Mouse (Mus musculus): ENCODE measurements at regions not wholly inside any gene's neighbourhood (a gene's known extent, or its start where the extent isn't known, plus 50 kb on each side); places are given as distances from the start of the nearest gene placed in this dataset.

DNA sequence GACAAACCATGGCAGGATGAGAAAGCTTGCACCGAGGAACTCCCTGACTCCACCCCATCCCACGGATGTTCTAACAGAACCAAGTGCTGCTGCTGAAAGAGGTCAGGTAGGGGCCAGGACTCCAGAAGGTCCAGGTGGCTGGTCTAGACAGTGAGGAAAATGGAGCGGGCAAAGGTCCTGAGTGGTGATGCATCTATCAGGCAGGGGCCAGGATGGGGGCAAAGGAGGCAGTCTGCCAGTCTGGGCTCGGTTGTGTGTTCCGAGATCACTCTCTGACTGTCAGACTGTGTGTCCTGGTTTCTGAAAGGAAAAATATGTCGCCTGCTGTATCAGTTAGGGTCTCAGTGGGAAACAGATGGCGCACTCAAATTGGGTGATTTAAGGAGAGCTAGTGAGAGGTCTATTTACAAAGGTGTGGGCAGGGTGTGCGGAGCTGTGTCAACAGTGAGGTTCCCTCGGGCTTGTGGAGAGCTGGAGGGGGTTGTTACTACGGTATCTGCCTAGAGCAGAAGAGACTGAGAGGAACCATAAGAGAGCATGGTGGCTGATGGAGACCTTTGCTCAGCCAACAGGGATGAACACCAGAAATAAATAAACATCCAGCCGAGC, 168.3 kb upstream of the Csf3r start:
- Histone ChIP-seq H3K9ac (ENCODE audit: low read length) (no peak overlapping the region), H3K27me3 (ENCODE audit: control insufficient read depth, insufficient read depth, low read length) (no peaks in the 10 kb centered on the region), H3K4me1 (ENCODE audit: control insufficient read depth, insufficient read depth, low read length) (peaks cover 5% of the 10 kb centered on the region), H3K4me3 (ENCODE audit: low read depth, low read length) (no peak overlapping the region), H3K27ac (ENCODE audit: low read depth, low read length) (no peak overlapping the region), H3K9me3 (ENCODE audit: control insufficient read depth, low read length) (no peaks in the 10 kb centered on the region), H3K36me3 (ENCODE audit: control insufficient read depth, insufficient read depth, low read length) (no peaks in the 10 kb centered on the region), H3K4me2 (ENCODE audit: low read depth) (no peak overlapping the region)
- WGBS, result 34% methylated on average over 11 of the region's 11 CpGs
- DNase-seq (ENCODE audit: low spot score) (no peak), ATAC-seq (ENCODE audit: insufficient read depth, low FRiP score, low TSS enrichment) (no peak)

DNA sequence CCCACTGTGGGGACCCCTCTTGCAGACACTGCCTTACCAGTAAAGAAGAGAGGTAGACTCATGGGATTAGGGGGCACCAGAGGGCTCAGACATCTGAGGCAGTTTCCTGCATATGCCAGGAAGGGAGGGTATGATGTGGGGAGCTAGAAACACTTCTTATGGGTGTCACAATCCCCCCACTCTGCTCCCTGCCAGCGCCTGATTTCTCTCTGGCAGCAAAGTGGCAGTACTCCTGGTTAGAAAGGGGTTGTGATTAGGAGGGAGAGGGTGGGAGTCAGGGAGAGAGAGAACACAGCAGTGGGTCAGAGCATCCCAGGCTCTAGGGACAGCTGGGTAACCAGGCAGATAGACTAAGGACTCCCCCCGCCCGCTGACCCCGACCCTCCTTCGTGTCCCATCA, 167.6 kb upstream of the Csf3r start:
- H3K4me2 ChIP-seq (ENCODE audit: low read depth), result no peak overlapping the region
- no peak for ATAC-seq (ENCODE audit: insufficient read depth, low FRiP score, low TSS enrichment)

DNA sequence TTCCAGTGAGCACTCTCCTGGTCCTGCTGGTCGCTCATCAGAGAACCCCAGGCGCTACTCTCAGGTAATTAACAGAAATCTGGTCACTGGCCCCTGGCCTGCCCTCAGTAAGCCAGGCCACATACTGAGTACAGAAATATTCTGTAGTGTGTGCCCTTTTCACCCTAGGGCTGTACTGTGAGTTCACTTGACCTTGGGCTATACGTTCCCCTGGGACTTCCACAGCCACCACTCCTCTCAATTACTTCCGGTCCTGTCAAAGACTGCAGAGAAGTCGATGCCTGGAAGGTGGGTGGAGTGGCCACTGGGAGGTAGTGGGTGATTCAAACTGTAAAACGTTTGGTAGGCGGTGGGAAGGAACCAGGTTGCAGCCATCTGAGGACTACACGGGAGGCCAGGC, 159.3 kb upstream of the Csf3r start:
- H3K27me3 ChIP-seq (ENCODE audit: control insufficient read depth, insufficient read depth, low read length), result no peaks in the 10 kb centered on the region
- no peak for DNase-seq (ENCODE audit: low spot score)

More for the DNA sequence above, 167.6 kb upstream of the Csf3r start:
- no peaks in the 10 kb centered on the region for H3K9me3 ChIP-seq (ENCODE audit: control insufficient read depth, low read length)
- no peak overlapping the region for H3K27ac ChIP-seq (ENCODE audit: low read depth, low read length)
- no peak for DNase-seq (ENCODE audit: low spot score)
- H3K27me3 ChIP-seq (ENCODE audit: control insufficient read depth, insufficient read depth, low read length), result no peaks in the 10 kb centered on the region
- WGBS, result 40% methylated on average over 5 of the region's 5 CpGs
- H3K9ac ChIP-seq (ENCODE audit: low read length), result no peak overlapping the region
- no peaks in the 10 kb centered on the region for H3K36me3 ChIP-seq (ENCODE audit: control insufficient read depth, insufficient read depth, low read length)
- no peak overlapping the region for H3K4me3 ChIP-seq (ENCODE audit: low read depth, low read length)
- peaks cover 5% of the 10 kb centered on the region for H3K4me1 ChIP-seq (ENCODE audit: control insufficient read depth, insufficient read depth, low read length)

GRCm38 (mm10) chr4:125865728-125866127, 158.6 kb upstream of the Csf3r start:
- Histone ChIP-seq H3K27ac (ENCODE audit: low read depth, low read length) (no peak overlapping the region), H3K4me3 (ENCODE audit: low read depth, low read length) (no peak overlapping the region), H3K9me3 (ENCODE audit: control insufficient read depth, low read length) (no peaks in the 10 kb centered on the region), H3K27me3 (ENCODE audit: control insufficient read depth, insufficient read depth, low read length) (no peaks in the 10 kb centered on the region), H3K4me2 (ENCODE audit: low read depth) (no peak overlapping the region), H3K4me1 (ENCODE audit: control insufficient read depth, insufficient read depth, low read length) (no peaks in the 10 kb centered on the region), H3K9ac (ENCODE audit: low read length) (no peak overlapping the region), H3K36me3 (ENCODE audit: control insufficient read depth, insufficient read depth, low read length) (no peaks in the 10 kb centered on the region)
- 72% methylated on average over 9 of the region's 9 CpGs for WGBS
- ATAC-seq (ENCODE audit: insufficient read depth, low FRiP score, low TSS enrichment), result no peak
- DNase-seq (ENCODE audit: low spot score), result no peak

More for the DNA sequence above, 159.3 kb upstream of the Csf3r start:
- no peak for ATAC-seq (ENCODE audit: insufficient read depth, low FRiP score, low TSS enrichment)
- no peak overlapping the region for H3K4me3 ChIP-seq (ENCODE audit: low read depth, low read length)
- no peak overlapping the region for H3K4me2 ChIP-seq (ENCODE audit: low read depth)
- no peaks in the 10 kb centered on the region for H3K9me3 ChIP-seq (ENCODE audit: control insufficient read depth, low read length)
- no peaks in the 10 kb centered on the region for H3K36me3 ChIP-seq (ENCODE audit: control insufficient read depth, insufficient read depth, low read length)
- no peak overlapping the region for H3K27ac ChIP-seq (ENCODE audit: low read depth, low read length)
- WGBS, result 26% methylated on average over 8 of the region's 8 CpGs
- H3K4me1 ChIP-seq (ENCODE audit: control insufficient read depth, insufficient read depth, low read length), result no peaks in the 10 kb centered on the region
- no peak overlapping the region for H3K9ac ChIP-seq (ENCODE audit: low read length)

DNA sequence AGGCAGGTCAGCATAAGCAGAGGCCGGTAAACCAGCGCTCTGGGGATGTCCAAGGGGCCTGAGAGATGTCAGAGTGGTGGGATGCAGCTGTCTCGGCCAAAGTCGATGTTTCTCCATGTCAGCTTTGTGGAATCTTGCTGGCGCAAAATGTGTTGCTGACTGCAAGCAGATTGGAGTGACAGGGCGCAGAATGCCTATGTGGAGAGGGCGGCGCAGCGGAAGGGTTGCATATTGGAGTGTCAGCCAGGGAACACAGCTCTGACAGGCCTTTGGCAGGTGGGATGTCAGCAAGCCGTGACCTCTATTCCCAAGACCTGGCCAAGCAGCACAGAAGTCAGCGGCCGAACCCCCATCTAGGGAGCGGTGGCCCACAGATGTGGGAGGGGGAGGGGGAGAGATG, 153.1 kb upstream of the Csf3r start:
- 89% methylated on average over 13 of the region's 13 CpGs for WGBS

GRCm38 (mm10) chr4:125880028-125880427, 144.3 kb upstream of the Csf3r start:
- H3K4me2 ChIP-seq (ENCODE audit: low read depth), result no peak overlapping the region
- H3K9me3 ChIP-seq (ENCODE audit: control insufficient read depth, low read length), result no peaks in the 10 kb centered on the region
- no peaks in the 10 kb centered on the region for H3K4me1 ChIP-seq (ENCODE audit: control insufficient read depth, insufficient read depth, low read length)
- no peak overlapping the region for H3K27ac ChIP-seq (ENCODE audit: low read depth, low read length)
- no peaks in the 10 kb centered on the region for H3K27me3 ChIP-seq (ENCODE audit: control insufficient read depth, insufficient read depth, low read length)
- 71% methylated on average over 6 of the region's 6 CpGs for WGBS
- no peaks in the 10 kb centered on the region for H3K36me3 ChIP-seq (ENCODE audit: control insufficient read depth, insufficient read depth, low read length)
- ATAC-seq (ENCODE audit: insufficient read depth, low FRiP score, low TSS enrichment), result no peak
- no peak overlapping the region for H3K4me3 ChIP-seq (ENCODE audit: low read depth, low read length)
- DNase-seq (ENCODE audit: low spot score), result no peak
- H3K9ac ChIP-seq (ENCODE audit: low read length), result no peak overlapping the region

More for the DNA sequence above, 153.1 kb upstream of the Csf3r start:
- no peaks in the 10 kb centered on the region for H3K9me3 ChIP-seq (ENCODE audit: control insufficient read depth, low read length)
- no peaks in the 10 kb centered on the region for H3K27me3 ChIP-seq (ENCODE audit: control insufficient read depth, insufficient read depth, low read length)
- H3K36me3 ChIP-seq (ENCODE audit: control insufficient read depth, insufficient read depth, low read length), result no peaks in the 10 kb centered on the region
- H3K4me1 ChIP-seq (ENCODE audit: control insufficient read depth, insufficient read depth, low read length), result no peaks in the 10 kb centered on the region
- no peak overlapping the region for H3K4me3 ChIP-seq (ENCODE audit: low read depth, low read length)
- H3K9ac ChIP-seq (ENCODE audit: low read length), result no peak overlapping the region
- DNase-seq (ENCODE audit: low spot score) (no peak), ATAC-seq (ENCODE audit: insufficient read depth, low FRiP score, low TSS enrichment) (no peak)
- H3K4me2 ChIP-seq (ENCODE audit: low read depth), result no peak overlapping the region
- no peak overlapping the region for H3K27ac ChIP-seq (ENCODE audit: low read depth, low read length)

- Histone ChIP-seq H3K27me3 (ENCODE audit: control insufficient read depth, insufficient read depth, low read length) (no peaks in the 10 kb centered on the region), H3K4me1 (ENCODE audit: control insufficient read depth, insufficient read depth, low read length) (no peaks in the 10 kb centered on the region), H3K4me2 (ENCODE audit: low read depth) (no peak overlapping the region), H3K9me3 (ENCODE audit: control insufficient read depth, low read length) (no peaks in the 10 kb centered on the region), H3K36me3 (ENCODE audit: control insufficient read depth, insufficient read depth, low read length) (no peaks in the 10 kb centered on the region), H3K4me3 (ENCODE audit: low read depth, low read length) (no peak overlapping the region), H3K9ac (ENCODE audit: low read length) (no peak overlapping the region), H3K27ac (ENCODE audit: low read depth, low read length) (no peak overlapping the region)
- 55% methylated on average over 3 of the region's 3 CpGs for WGBS
- no peak for DNase-seq (ENCODE audit: low spot score)
- no peak for ATAC-seq (ENCODE audit: insufficient read depth, low FRiP score, low TSS enrichment)
These were observed 141.8 kb upstream of the Csf3r start for GRCm38 (mm10) chr4:125882531-125882930.

GRCm38 (mm10) chr4:125890510-125890909, 133.8 kb upstream of the Csf3r start:
- DNase-seq (ENCODE audit: low spot score), result no peak
- Histone ChIP-seq H3K27me3 (ENCODE audit: control insufficient read depth, insufficient read depth, low read length) (no peaks in the 10 kb centered on the region), H3K9me3 (ENCODE audit: control insufficient read depth, low read length) (no peaks in the 10 kb centered on the region), H3K4me3 (ENCODE audit: low read depth, low read length) (no peak overlapping the region), H3K9ac (ENCODE audit: low read length) (no peak overlapping the region), H3K27ac (ENCODE audit: low read depth, low read length) (no peak overlapping the region), H3K4me1 (ENCODE audit: control insufficient read depth, insufficient read depth, low read length) (no peaks in the 10 kb centered on the region), H3K36me3 (ENCODE audit: control insufficient read depth, insufficient read depth, low read length) (no peaks in the 10 kb centered on the region), H3K4me2 (ENCODE audit: low read depth) (no peak overlapping the region)
- no peak for ATAC-seq (ENCODE audit: insufficient read depth, low FRiP score, low TSS enrichment)
- WGBS, result 52% methylated on average over 4 of the region's 4 CpGs

GRCm38 (mm10) chr4:125893139-125893538, 131.2 kb upstream of the Csf3r start:
- Histone ChIP-seq H3K9ac (ENCODE audit: low read length) (no peak overlapping the region), H3K36me3 (ENCODE audit: control insufficient read depth, insufficient read depth, low read length) (no peaks in the 10 kb centered on the region), H3K4me2 (ENCODE audit: low read depth) (no peak overlapping the region), H3K4me1 (ENCODE audit: control insufficient read depth, insufficient read depth, low read length) (no peaks in the 10 kb centered on the region), H3K27ac (ENCODE audit: low read depth, low read length) (no peak overlapping the region), H3K27me3 (ENCODE audit: control insufficient read depth, insufficient read depth, low read length) (no peaks in the 10 kb centered on the region), H3K4me3 (ENCODE audit: low read depth, low read length) (no peak overlapping the region), H3K9me3 (ENCODE audit: control insufficient read depth, low read length) (no peaks in the 10 kb centered on the region)
- no peak for ATAC-seq (ENCODE audit: insufficient read depth, low FRiP score, low TSS enrichment)
- no peak for DNase-seq (ENCODE audit: low spot score)
- 84% methylated on average over 6 of the region's 6 CpGs for WGBS
